Mouse (Mus musculus): Measurements from ENCODE around the gene Lrrc14b.
A peak's percentile ranks its signal among the peaks of the same experiment; 100 is the strongest.

The Lrrc14b gene

DNA sequence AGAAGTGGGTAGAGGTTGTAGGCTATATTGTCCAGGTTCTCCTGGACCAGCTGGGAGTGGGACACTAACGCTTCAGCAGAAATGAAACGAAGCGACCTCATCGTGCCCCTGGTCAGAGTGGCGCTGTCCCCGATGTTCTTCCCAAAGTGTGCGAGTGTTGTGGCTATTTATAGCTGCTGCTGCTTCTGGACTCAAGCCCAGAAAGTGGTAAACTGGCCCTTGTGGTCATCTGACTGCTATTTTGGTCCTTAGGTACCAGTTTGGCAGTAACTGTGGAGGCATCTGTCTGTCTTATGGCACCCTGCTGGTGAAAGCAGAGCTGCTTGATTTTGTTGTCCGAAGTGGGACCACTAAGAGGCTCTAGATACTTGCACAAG, at the start of gene Lrrc14b:
Gene Lrrc14b (minus strand): TSS at position 147 of the 377 bp plus-strand sequence.
- peak; percentile 59 for DNase-seq

GRCm38 (mm10) chr13:74399298-74399839, 35.6 kb upstream of the Lrrc14b start, which contains the start of gene Ftl1-ps1:
TSS of gene Ftl1-ps1 (plus strand) at chr13:74399694.
- peak; percentile 7 for DNase-seq

- no peak for DNase-seq
Observed at GRCm38 (mm10) chr13:74391156-74391555, 27.4 kb upstream of the Lrrc14b start.

DNA sequence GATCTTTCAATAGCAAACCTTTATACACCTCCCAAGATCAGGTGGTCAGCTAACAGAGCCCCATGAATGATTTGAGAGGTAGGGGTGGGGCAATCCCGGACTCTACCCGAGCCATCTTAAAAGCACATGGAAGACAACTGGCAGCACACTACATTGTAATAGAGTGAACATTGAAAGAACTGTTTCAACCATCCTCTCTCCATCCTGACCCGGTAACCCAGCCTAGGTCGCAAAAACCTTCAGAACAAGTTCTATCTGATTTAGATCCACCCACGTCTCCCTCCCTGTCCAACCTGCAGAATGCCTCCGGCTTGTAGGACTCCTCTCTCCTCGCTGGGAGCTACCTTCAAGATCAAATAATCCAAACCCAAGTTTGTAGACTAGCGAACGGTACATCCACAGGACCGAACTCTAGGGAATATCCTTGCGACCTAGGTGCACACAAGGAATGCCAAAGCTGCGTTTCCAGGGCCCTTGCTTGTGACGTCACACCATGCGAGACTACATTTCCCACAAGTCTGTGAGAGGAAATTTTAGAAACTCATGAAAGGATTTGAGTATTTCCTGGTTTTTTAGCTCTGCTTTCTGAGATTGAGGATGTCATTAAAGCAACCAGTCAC, 26.7 kb upstream of the Lrrc14b start, which contains the start of gene Zfp72:
Gene Zfp72 (minus strand): TSS at position 466 of the 620 bp plus-strand sequence.
- peak; percentile 71 for DNase-seq

DNA sequence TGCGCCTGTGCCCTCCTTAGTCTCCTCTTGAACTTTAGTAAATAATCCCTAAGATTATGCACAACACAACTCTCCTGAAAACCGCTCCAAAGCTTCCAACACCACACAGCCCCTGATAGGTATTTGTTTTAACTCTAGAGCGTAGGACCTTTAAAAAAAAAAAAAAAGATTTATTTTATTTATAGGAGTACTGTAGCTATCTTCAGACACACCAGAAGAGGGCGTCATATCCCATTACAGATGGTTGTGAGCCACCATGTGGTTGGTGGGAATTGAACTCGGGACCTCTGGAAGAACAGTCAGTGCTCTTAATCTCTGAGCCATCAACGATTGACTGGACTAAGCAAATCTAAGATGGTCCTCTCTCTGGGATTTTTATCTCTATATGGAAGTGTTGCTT, 25.9 kb upstream of the Lrrc14b start:
- no peak for DNase-seq

- no peak for DNase-seq
Observed at GRCm38 (mm10) chr13:74382289-74382688, 18.5 kb upstream of the Lrrc14b start.

- no peak for DNase-seq
Observed at GRCm38 (mm10) chr13:74381533-74382276, 17.9 kb upstream of the Lrrc14b start.

DNA sequence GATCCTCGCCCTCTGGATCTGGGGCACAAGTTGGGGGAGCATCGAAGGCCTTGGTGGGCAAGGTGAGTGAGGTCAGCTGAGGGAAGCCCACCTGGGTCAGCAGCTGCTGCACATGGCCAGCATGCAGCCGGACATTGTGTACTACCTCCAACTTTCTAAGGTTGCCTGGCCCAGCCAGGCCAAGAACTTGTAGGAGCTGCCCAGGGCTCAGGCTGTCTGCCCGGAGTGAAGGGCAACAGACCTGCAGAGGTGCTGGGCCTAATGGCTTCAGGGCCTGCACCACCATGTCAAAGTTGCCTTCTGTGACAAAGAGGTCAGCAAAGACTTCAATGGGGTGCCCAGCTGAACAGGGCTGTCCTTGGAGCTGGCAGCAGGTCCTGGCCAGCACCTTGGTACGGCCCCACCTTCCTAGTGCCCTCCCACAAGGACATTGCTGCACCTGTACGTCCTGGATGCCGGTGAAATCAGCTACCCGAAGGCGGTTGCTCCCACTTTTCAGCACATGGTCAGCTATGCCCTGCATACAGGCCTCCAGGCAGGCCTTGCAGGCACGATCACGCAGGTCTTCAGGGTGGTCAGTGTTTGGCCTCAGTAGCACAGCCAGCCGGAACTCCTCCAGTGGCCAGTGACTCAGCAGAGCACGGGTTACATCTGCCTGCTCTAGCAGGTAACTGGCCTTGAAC, 488 bp downstream of the Lrrc14b start:
- peak; percentile 54 for DNase-seq

DNA sequence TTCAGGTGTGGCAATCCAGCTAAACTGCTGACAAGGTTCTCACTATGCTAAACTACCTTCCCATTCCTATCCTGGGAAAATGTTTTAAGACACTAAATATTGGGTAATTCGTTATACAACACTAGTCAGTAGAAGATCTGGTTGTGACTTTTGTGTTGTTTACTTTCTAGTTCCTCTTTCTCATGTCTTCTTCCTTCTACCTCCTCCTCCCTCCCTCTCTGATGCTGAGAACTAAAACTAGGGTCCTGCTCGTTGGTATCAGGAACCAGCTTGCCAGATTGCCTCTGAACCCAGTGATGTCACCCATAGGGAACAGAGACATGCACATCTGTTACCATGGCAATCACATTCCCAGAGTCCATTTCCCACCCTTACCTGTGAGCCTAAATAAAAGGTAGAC, 1.6 kb downstream of the Lrrc14b start:
- DNase-seq, result no peak

GRCm38 (mm10) chr13:74356491-74356890, 7.3 kb downstream of the Lrrc14b start:
- no peak for DNase-seq

DNA sequence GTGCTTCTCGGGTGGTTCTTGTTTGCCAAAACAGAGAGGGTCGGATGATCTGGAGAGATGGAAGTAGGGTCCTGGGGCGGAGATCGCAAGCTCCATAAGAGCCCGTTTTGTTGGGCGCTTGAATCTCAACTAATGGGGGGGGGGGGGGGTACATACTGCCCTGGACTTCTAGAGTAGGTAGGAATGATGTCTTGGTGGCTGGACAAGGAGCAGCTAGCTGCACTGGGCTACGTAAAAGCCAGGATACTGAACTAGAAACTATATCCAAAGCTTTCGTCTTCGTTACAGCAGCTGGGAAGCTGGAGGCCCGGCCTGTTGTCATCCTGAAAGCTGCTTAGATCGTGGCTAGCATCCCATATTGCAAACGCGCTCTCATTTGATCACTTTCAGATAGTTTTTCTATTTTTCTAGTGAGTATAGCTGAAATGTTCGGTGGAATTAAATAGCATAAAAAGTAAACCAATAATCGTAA, 13.3 kb downstream of the Lrrc14b start:
- no peak for DNase-seq

GRCm38 (mm10) chr13:74349566-74350434, 14.0 kb downstream of the Lrrc14b start, which contains the start of the genes Sdha and Ccdc127:
TSS of gene Sdha (minus strand) at chr13:74350280.
TSS of gene Ccdc127 (plus strand) at chr13:74350309.
- DNase-seq, result peak; percentile 94

GRCm38 (mm10) chr13:74341036-74341435, 22.8 kb downstream of the Lrrc14b start:
- peak; percentile 17 for DNase-seq

- no peak for DNase-seq
Observed at GRCm38 (mm10) chr13:74329321-74329720, 34.5 kb downstream of the Lrrc14b start.

- peak; percentile 97 for DNase-seq
Observed at GRCm38 (mm10) chr13:74317170-74317849, 46.5 kb downstream of the Lrrc14b start, which contains the start of gene Pdcd6. TSS of gene Pdcd6 (minus strand) at chr13:74317580.

- no peak for DNase-seq
Observed at GRCm38 (mm10) chr13:74316789-74317169, 47.0 kb downstream of the Lrrc14b start.

DNA sequence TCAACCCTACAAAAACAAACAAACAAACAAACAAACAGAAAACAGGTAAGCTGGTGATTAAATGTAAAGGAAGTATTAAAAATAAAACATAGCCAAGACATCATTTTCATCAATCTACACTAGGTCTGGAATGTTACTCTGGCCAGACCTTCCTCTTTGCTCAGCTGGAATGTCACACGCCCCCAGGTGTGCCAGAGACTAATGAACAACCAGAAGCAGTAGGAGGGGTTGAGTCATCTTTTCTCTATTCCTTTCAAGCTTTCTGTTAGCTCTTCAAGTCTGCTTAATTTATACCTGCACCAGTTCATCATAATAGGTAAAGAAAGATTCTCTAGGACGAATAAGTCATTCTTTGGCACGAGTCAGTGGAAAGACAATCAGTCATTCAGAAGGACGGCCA, 47.4 kb downstream of the Lrrc14b start:
- no peak for DNase-seq

GRCm38 (mm10) chr13:74314616-74315015, 49.2 kb downstream of the Lrrc14b start:
- DNase-seq, result no peak
